Mouse (Mus musculus) forebrain, embryonic 14.5 days (tissue): Measurements from ENCODE around the gene Celf6. TPM values are rescaled to one million over a fixed set of nuclear protein-coding genes. Genes with fewer than 3 reads are reported as not detected.
A peak's percentile ranks its signal among the peaks of the same experiment; 100 is the strongest.

ENCODE experiments used
- ATAC-seq: fragments of 200-750 bp; cut with Nextera tagmentation; 2 replicates; pipeline ENCODE4 v1.8.0; 2017; ENCODE audit warnings: mild to moderate bottlenecking, moderate library complexity
- DNase-seq: peaks from one replicate; pipeline ENCODE4 v3.0.0-alpha.2; 2015; ENCODE audit warnings: low spot score
- H3K27ac ChIP-seq: fragments of 300-500 bp; sonication (generic); 2 replicates; pipeline ENCODE4 v1.5.1; 2014; ENCODE audit warnings: low read depth, mild to moderate bottlenecking, control low read depth, low read length, moderate library complexity
- H3K27me3 ChIP-seq: fragments of 300-500 bp; sonication (generic); replicated peaks from 2 replicates; pipeline ENCODE4 v1.6.1; 2014; ENCODE audit warnings: low read length, control low read depth, mixed read lengths; ENCODE audit not compliant: control insufficient read depth, insufficient read depth
- H3K36me3 ChIP-seq: fragments of 300-500 bp; sonication (generic); 2 replicates; pipeline ENCODE4 v1.6.1; 2014; ENCODE audit warnings: low read length, control low read depth; ENCODE audit not compliant: control insufficient read depth, insufficient read depth
- H3K4me1 ChIP-seq: fragments of 300-500 bp; sonication (generic); 2 replicates; pipeline ENCODE4 v1.6.1; 2014; ENCODE audit warnings: antibody characterized with exemption, low read length, control low read depth; ENCODE audit not compliant: control insufficient read depth, insufficient read depth
- H3K4me2 ChIP-seq: fragments of 300-500 bp; sonication (generic); 2 replicates; pipeline ENCODE4 v1.6.1; 2014; ENCODE audit warnings: mild to moderate bottlenecking, control low read depth, low read length
- H3K4me3 ChIP-seq: fragments of 300-500 bp; sonication (generic); 2 replicates; pipeline ENCODE4 v1.5.1; 2014; ENCODE audit warnings: low read depth, low read length, control low read depth
- H3K9ac ChIP-seq: fragments of 300-500 bp; sonication (generic); 2 replicates; pipeline ENCODE4 v1.6.1; 2014; ENCODE audit warnings: mild to moderate bottlenecking, low read length, control low read depth, moderate library complexity
- H3K9me3 ChIP-seq: fragments of 300-500 bp; sonication (generic); replicated peaks from 2 replicates; pipeline ENCODE4 v1.6.1; 2016; ENCODE audit warnings: low read length, control low read depth, mixed read lengths; ENCODE audit not compliant: control insufficient read depth
- WGBS: fragments of 180-500 bp; shearing (Covaris S2); extraction: QIAGEN DNeasy Blood & Tissue Kit; methylation state at CpG from one replicate; pipeline ENCODE4 v1.1.7; 2014; 5-methylcytosine and 5-hydroxymethylcytosine counted together
- polyA plus RNA-seq: library from polyadenylated mRNA; unstranded; fragments of >200 nt; fragmentation: Nextera tagmentation; extraction: Ambion mirVana; gene quantifications from 2 replicates; pipeline ENCODE4 v1.2.1, GENCODE M21; 2014

Gene Celf6
- polyA plus RNA-seq, 1 experiment from 2014 or later, result 14.0 TPM

DNA sequence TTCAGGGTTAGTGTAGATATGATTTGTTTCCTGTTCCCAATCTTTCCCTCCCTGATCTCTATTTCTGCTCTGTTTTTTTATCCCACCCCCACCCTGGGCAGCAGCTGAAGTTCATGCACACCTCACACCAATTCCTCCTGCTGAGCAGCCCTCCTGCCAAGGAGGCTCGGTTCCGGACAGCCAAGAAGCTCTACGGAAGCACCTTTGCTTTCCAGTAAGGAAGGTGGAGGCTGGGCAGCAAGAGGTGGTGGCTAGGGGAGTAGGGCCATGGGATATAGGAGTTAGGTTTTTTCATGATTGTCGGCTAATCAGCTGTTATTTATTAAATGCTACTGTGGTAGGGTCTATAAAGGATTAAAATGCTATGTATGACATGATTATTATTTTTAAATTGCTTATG lies 62.2 kb downstream of the Celf6 start:
- no peak for ATAC-seq
- no peaks in the 10 kb centered on the region for H3K4me1 ChIP-seq
- H3K4me3 ChIP-seq, result no peak overlapping the region
- no peak overlapping the region for H3K9ac ChIP-seq
- no peak overlapping the region for H3K4me2 ChIP-seq
- WGBS, result 97% methylated on average over 4 of the region's 4 CpGs
- no peak overlapping the region for H3K27ac ChIP-seq
- DNase-seq, result no peak
- no peaks in the 10 kb centered on the region for H3K9me3 ChIP-seq
- H3K36me3 ChIP-seq, result peaks cover 77% of the 10 kb centered on the region
- no peaks in the 10 kb centered on the region for H3K27me3 ChIP-seq

DNA sequence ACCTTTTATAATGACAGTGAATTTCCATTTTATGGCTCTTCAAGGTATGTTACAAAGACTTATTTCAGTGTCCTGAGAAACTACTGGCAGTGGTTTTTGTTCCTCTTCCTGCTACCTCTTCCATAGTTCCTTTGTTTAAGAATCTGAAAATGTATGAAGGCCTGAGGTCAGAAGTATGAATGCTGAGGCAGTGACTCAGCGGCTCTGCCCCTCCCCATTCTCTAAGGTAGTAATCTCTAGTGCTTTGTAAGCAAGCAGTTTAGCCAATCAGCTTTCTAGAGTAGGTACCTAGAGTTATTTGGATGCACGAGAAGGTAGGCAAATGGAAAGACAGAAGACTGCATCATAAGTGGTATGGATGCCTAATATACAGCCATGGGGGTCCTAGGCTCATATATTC lies 63.6 kb downstream of the Celf6 start:
- no peak for ATAC-seq
- peaks cover 74% of the 10 kb centered on the region for H3K36me3 ChIP-seq

DNA sequence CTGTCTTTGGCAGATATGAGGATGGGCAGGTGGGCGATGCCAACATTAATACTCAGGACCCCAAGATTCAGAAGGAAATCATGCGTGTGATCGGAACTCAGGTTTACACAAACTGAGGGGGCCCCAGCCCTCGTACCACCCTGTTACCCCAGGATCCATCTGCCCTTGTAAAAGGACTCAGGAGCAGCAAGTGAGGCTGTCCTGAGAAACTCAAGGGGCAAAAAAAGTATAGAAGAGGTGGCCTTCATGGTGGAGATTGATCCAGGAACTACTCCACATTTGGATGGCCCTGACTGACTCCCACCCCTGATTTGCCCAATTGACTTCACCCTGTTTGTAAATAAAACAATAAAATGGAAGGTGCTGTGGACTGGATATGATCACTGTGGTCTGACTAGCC lies 72.2 kb downstream of the Celf6 start:
- no peak overlapping the region for H3K4me3 ChIP-seq
- H3K27ac ChIP-seq, result no peak overlapping the region
- DNase-seq, result no peak
- no peaks in the 10 kb centered on the region for H3K9me3 ChIP-seq
- H3K36me3 ChIP-seq, result peaks cover 49% of the 10 kb centered on the region
- no peaks in the 10 kb centered on the region for H3K27me3 ChIP-seq
- H3K9ac ChIP-seq, result no peak overlapping the region
- no peak overlapping the region for H3K4me2 ChIP-seq
- ATAC-seq, result no peak
- no peaks in the 10 kb centered on the region for H3K4me1 ChIP-seq
- 91% methylated on average over 4 of the region's 4 CpGs for WGBS

More for the DNA sequence above, 63.6 kb downstream of the Celf6 start:
- Histone ChIP-seq H3K9ac (no peak overlapping the region), H3K4me2 (no peak overlapping the region), H3K9me3 (no peaks in the 10 kb centered on the region), H3K4me1 (no peaks in the 10 kb centered on the region), H3K27ac (no peak overlapping the region), H3K4me3 (no peak overlapping the region), H3K27me3 (no peaks in the 10 kb centered on the region)
- no peak for DNase-seq
- 91% methylated on average over 2 of the region's 2 CpGs for WGBS

DNA sequence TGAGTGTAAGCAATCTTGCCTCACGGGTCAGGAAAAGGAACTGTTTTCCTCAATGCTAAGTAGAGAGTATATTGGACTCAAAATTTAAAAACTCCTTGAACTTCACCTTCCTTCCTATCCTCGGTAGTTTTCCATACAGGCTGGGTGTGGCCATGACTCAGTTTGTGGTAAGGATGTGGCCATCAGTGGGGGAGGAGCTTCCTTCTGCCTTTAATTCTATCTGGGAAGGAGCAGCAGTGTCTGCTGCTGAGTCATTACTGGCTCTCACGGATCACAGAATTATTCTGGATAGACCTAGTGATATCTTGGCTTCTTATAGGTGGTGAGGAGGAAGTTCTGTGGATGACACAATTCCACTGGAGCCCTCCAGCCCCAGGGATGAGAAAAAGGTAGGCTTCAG lies 75.7 kb downstream of the Celf6 start:
- Histone ChIP-seq H3K27ac (no peak overlapping the region), H3K4me3 (no peak overlapping the region), H3K9ac (no peak overlapping the region), H3K9me3 (no peaks in the 10 kb centered on the region), H3K4me1 (peaks cover 3% of the 10 kb centered on the region; the same call in 1 of the 2 replicates), H3K27me3 (no peaks in the 10 kb centered on the region), H3K36me3 (peaks cover 29% of the 10 kb centered on the region), H3K4me2 (no peak overlapping the region)
- DNase-seq (no peak), ATAC-seq (no peak)
- WGBS, result 38% methylated on average over 3 of the region's 3 CpGs

DNA sequence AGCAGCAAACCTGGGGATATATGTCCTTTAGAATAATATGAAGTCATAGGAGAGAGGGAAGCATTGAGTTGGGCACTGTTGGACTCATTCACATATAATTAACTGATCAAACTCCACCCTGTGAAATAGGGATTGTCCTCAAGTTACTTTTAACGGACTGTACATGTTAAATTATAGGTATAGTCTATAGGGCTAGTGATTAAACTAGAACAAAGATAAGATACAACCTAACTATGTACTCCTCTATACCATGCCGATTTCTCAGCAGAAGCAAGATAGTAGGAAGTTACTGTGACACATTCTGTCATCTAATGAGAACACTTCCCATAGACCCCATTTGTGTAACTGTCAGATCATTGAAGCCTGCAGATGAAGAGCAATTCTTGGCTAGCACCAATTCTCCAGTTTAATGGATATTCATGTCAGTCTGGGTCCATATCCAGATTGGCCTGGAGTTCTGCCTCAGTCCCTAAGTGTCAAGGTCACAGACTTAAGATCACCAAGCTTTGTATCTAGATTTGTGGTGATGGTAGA lies 76.8 kb downstream of the Celf6 start:
- DNase-seq, result no peak
- Histone ChIP-seq H3K27ac (no peak overlapping the region), H3K4me2 (no peak overlapping the region), H3K27me3 (no peaks in the 10 kb centered on the region), H3K9me3 (no peaks in the 10 kb centered on the region), H3K4me3 (no peak overlapping the region), H3K4me1 (peaks cover 11% of the 10 kb centered on the region), H3K36me3 (peaks cover 18% of the 10 kb centered on the region), H3K9ac (no peak overlapping the region)
- no peak for ATAC-seq
- WGBS, result 90% methylated on average over 2 of the region's 2 CpGs

DNA sequence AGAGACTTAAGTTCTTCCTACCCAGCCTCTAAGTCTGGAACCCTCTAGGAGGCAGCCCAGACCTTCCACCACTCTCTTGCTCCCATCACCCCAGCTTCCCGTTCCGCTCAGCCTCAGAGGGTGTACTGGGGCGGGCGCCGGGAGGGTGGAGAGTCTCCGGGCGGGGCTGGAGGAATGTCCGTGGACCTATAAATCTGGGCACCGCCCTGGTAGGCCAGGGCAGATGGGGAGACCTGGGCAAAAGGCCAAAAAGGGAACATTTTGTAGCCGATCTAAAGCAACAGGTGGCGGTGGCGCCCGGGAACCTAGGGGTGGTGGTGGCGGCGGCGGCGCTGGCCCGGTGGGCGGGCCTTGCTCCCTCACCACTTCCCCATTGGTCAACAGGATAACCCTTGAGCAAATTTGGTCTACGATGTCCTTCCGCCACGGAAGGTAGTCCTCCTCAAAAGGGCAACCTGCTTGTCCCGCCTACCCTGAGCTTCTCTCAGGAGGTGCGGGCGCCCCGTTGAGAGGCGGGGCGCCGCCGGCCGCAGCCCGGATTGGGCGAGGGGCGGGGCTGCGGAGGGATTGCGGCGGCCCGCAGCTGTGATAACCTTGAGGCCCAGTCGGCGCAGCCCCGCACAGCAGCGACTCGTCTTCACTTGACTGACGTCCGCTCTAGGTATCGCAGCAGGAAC lies 78.4 kb downstream of the Celf6 start, which contains the start of gene Pkm:
Gene Pkm (plus strand): TSS at position 411 of the 677 bp plus-strand sequence.
- peak within 1 kb of the TSS; percentile 87 for H3K4me2 ChIP-seq
- peak within 1 kb of the TSS; percentile 60 for H3K4me3 ChIP-seq
- peaks cover 13% of the 10 kb centered on the region for H3K36me3 ChIP-seq
- H3K9me3 ChIP-seq, result no peaks in the 10 kb centered on the region
- ATAC-seq (peak; percentile 89), DNase-seq (peak; percentile 98)
- H3K9ac ChIP-seq, result peak within 1 kb of the TSS; percentile 75
- under 1% methylated on average over 46 of the region's 46 CpGs for WGBS
- H3K27me3 ChIP-seq, result no peaks in the 10 kb centered on the region
- peaks cover 23% of the 10 kb centered on the region for H3K4me1 ChIP-seq
- peak within 1 kb of the TSS; percentile 93 for H3K27ac ChIP-seq

Other genes with a start within 250 kb of the Celf6 start
- gene Bbs4, start 224.4 kb upstream of the Celf6 start, polyA plus RNA-seq, result 45.5 and 48.4 TPM in 2 replicates
- 13.6 and 14.1 TPM in 2 replicates for gene Arih1, start 91.3 kb upstream of the Celf6 start, polyA plus RNA-seq
- gene Hexa, start 38.4 kb upstream of the Celf6 start, polyA plus RNA-seq, result 60.7 and 61.6 TPM in 2 replicates
- gene Tmem202, start 38.1 kb upstream of the Celf6 start, polyA plus RNA-seq, result 0.27 and 0.82 TPM in 2 replicates
- 211 and 219 TPM in 2 replicates for gene Parp6, start 39.4 kb downstream of the Celf6 start, polyA plus RNA-seq
- 1,240 and 1,376 TPM in 2 replicates for gene Pkm, start 78.5 kb downstream of the Celf6 start, polyA plus RNA-seq
- gene Gramd2, start 102.2 kb downstream of the Celf6 start, polyA plus RNA-seq, result 2.8 and 3.5 TPM in 2 replicates
- 12.3 and 12.7 TPM in 2 replicates for gene Senp8, start 172.8 kb downstream of the Celf6 start, polyA plus RNA-seq
- 18.8 and 21.9 TPM in 2 replicates for gene Myo9a, start 173.0 kb downstream of the Celf6 start, polyA plus RNA-seq